Mouse (Mus musculus) right cerebral cortex, postnatal 36 days (tissue): ENCODE results near the gene Gm11437.

ENCODE experiments used
- DNase-seq, 2 experiments: peaks; one replicate each; pipeline ENCODE4 v3.0.0; 2022; ENCODE audit warnings: low spot score in 2 of 2, mixed read lengths in 1 of 2

Gm11437 gene

GRCm38 (mm10) chr11:84167046-84167526, at the start of gene Gm11437:
TSS of gene Gm11437 (minus strand) at chr11:84167476.
- DNase-seq, result no peak

DNA sequence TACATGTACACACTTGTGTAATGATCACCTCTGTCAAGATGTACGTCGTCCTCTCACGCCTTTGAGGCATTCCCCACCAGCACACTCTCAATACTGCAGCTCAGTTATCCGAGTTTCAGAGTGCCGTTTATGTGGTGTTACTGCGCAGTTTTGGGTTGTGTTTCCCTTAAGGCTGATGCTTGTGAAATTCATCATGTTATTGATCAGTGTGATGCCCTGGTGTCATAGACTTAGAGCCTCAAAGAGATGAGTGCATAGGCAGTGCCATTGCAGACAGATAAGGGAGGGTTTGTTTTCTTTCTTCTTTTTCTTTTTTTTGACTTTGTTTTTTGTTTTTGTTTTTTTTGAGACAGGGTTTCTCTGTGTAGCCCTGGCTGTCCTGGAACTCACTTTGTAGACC, 43.6 kb upstream of the Gm11437 start:
- no peak for DNase-seq

- DNase-seq, result no peak
These were observed 38.5 kb upstream of the Gm11437 start for GRCm38 (mm10) chr11:84205776-84206175.

DNA sequence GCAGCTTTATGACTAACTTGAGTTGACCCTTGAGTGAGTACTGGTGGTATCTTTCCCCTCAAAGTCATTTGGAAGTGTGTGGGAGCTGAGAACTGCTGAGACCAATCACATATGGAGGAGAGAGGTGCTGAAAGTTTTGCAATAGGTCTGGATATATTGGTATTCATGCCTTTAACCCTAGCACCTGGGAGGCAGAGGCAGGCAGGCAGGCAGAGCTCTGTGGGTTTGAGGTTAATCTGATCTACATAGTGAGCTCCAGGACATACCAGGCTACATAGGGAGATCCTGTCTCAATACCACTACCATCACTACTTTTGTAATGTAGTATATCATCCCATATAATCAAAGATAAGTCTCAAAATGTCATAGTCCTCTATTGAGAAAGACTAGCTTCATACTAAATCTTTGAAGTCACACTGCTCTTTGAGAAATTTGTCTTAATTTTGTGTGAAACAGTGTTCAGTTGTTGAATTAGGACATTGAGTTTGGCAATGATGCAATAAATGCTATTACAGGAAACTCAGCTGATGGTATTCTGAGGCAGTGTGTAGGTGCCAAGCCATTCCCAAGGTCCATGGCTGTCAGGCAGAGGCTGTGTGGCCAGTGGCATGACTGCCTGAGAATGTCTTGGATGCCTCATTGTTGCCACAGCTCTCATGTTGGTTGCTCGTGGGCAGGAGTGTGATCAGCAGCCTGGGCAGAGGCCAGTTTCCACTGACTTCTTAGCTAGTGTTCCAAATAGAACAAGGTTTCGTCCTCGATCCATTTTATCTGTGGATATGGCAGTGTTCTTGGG, 30.5 kb upstream of the Gm11437 start:
- no peak for DNase-seq

- no peak for DNase-seq
These were observed 27.5 kb upstream of the Gm11437 start for GRCm38 (mm10) chr11:84194751-84195150.

GRCm38 (mm10) chr11:84193249-84193648, 26.0 kb upstream of the Gm11437 start:
- DNase-seq, result no peak

GRCm38 (mm10) chr11:84190581-84191233, 23.4 kb upstream of the Gm11437 start:
- DNase-seq, result no peak

DNA sequence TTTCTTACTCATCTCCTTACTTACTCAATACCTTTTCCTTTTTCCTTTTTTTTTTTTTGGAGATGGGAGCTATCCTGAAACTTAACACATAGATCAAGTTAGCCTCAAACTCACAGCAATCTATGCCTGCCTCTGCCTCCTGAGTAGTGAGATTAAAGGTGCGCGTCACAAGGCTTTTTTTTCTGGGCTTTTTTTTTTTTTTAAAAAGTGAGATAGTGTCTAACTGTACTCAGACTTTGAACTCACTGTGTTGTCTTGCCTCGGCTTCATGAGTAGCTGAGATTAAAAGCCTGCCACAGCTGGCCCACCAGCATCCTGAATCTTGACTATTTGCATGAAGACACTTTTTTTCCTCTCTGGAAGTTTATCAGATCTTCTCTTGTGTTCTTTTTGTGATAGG, 21.3 kb upstream of the Gm11437 start:
- DNase-seq, result no peak

- no peak for DNase-seq
These were observed 14.0 kb upstream of the Gm11437 start for GRCm38 (mm10) chr11:84181286-84181685.

DNA sequence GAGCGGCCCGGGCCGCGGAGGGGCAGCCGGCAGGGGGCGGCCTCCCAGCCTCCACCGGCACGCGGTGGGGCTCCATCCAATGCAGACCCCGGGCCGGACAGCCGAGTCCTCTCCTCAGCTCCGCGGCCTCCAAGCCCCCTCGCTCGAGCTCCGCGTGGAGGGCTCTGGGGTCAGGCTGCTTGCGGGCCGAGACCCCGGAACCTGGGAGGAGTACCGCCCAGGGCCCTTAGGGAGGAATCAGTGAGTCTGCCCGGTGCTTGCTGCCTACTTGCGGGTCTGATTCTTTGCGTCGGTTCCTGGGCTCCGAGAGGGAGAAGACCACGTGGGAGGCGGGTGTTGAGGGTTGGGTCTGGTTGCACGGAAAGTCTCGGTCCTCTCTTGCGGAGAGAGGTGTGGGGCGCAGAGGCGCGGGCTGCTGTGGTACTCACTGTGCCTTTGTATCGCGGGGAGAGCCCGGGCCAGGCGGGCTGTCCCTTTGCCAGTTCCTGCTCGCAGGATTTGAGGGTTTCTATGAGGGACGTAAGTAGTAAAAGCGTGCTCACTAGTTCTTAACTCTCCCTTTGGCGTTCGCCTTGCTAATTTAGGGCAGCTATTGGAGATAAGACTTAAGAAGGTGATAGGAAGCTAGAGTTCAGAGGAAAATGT, 12.8 kb upstream of the Gm11437 start:
- peak; percentile 56 to 64 for DNase-seq

DNA sequence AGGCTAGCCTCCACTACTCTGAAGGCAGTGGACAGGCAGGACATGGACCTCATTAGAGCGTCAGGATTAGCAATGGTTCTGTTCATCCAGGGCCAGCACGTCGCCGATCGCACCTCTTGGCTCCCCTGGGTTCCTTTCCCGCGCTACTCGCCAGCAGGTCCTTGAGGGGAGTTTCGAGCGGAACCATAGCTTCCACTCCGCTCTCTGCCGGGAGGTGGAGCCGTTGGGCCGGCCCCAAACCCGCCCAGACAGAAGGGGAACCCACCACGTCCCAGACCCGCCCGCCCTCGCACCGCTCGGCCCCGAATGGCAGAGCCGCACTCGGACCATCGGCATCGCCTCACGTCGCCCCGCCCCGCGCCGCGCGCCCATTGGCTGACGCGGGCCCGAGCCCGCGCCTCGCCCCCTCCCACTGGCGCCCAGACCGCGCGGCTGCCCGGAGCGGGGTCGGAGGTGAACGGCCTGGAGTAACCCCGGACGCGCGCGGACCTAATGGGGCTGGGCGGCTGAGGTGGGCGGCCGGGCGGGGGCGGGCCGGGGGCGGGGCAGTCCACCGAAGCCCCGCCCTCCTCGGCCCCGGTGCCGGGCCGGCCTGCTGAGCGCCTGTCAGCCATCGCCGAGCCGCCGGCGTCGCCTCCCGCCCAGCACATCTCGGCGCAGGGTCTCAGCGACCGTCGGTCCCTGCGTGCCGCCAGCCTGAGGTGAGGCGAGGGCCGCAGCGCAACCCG, 12.1 kb upstream of the Gm11437 start:
- DNase-seq, result peak; percentile 91 to 92

- DNase-seq, result no peak
These were observed 11.3 kb upstream of the Gm11437 start for GRCm38 (mm10) chr11:84178571-84178970.

GRCm38 (mm10) chr11:84172539-84173435, 5.5 kb upstream of the Gm11437 start:
- no peak for DNase-seq

- peak; percentile 16 to 32 for DNase-seq
These were observed 1.5 kb upstream of the Gm11437 start for GRCm38 (mm10) chr11:84168701-84169288.

DNA sequence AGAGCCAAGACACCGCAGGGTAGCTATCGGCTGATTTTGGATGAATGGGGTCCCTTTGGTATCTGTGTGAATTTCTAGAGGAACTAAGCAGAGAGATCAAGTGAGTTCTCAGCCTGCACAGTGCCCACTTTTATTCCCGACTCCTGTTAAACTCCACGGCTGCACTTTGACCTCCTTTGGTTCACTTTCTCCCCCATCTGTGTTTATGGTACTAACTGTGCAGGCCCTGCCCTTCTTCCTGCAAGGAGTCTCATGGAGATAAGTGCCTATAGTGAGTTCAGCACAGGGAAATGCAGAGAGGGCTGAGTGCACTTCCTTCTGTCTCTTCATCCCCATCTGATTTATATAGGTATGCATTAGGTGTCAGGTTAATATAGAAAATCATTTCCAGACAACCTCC, 2.7 kb downstream of the Gm11437 start:
- no peak for DNase-seq

DNA sequence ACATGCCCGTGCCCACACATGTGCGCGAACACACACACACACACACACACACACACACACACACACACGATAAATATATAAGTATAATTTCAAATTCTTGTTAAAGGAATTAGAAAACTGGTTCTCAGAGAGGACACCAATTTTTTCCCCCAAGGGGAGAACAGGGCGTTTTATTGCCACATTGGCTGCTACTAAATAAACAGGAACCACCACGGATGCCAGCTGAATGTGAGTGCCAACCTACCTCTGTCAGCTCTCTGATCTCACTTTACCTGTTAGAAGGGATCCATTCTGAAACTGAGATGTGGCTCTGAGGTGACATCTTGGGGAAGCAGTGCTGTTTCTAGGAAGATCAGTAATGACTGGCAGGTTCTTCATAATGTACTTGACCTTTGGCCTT, 3.2 kb downstream of the Gm11437 start:
- DNase-seq, result no peak

DNA sequence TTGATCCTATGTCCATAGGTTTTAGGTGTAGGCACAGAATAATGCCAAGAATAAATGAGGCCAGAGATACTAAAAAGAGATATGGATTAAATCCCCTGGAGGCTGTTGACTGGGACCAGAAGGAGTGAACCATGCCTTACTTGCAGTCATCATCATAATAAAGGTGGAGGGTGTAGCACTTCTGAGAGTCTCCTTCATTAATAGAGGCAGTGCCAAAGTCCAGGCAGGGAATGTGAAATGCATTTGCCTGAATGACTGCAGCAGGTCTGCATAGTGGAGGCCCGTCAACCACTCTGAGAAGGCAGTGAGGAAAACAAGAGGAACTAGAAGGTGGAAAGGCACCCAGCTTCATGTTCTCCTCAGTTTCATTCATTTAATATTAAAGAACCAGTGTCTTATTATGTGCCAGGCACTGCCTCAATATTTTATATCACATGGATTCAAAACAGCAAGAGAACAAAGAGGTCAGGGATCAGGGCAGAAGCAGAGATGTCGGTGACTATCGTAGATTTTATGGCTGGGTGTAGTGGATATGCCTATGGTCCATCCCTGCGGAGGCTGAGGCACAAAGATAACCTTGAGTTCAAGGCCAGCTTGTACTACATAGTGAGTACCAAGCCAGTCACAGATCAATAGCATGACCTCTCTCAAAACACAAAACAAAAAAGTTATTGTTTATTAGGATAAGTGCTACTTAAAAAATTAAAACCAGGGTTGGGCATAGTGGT, 10.6 kb downstream of the Gm11437 start:
- DNase-seq, result no peak

DNA sequence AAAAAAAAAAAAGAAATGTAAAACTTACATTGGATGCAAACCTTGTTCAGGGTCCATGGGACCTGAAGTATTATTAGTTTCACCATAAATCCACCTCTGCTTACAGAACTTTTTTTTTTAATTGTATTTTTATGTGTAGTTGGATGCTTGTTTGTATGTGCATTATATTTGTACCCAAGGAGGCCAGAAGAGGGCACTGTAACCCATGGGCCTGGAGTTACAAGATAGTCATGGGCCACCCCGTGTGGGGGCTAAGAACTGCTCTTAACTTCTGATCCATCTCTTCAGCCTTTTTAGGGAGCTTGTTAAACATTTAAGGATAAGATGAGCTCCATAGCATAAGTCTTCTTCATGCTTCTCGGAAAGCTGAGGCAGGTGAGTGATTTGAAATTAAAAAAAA, 16.4 kb downstream of the Gm11437 start:
- no peak for DNase-seq

GRCm38 (mm10) chr11:84146081-84146480, 21.2 kb downstream of the Gm11437 start:
- DNase-seq, result no peak
